Mouse (Mus musculus) midbrain, embryonic 15.5 days (tissue): Measurements from ENCODE around the gene Gm38431. TPM values are rescaled to one million over a fixed set of nuclear protein-coding genes. Genes with fewer than 3 reads are reported as not detected.
A peak's percentile ranks its signal among the peaks of the same experiment; 100 is the strongest.

Experiments used
- ATAC-seq: fragments of 200-750 bp; cut with Nextera tagmentation; replicated peaks from 2 replicates; pipeline ENCODE4 v1.8.0; 2017; ENCODE audit warnings: moderate TSS enrichment
- H3K27ac ChIP-seq: fragments of 300-500 bp; sonication (generic); 2 replicates; pipeline ENCODE4 v1.5.1; 2015; ENCODE audit warnings: mild to moderate bottlenecking, inconsistent platforms
- H3K27me3 ChIP-seq: fragments of 300-500 bp; sonication (generic); replicated peaks from 2 replicates; pipeline ENCODE4 v1.6.1; 2015; ENCODE audit warnings: inconsistent platforms
- H3K36me3 ChIP-seq: fragments of 300-500 bp; sonication (generic); replicated peaks from 2 replicates; pipeline ENCODE4 v1.6.1; 2015; ENCODE audit warnings: inconsistent platforms
- H3K4me1 ChIP-seq: fragments of 300-500 bp; sonication (generic); 2 replicates; pipeline ENCODE4 v1.6.1; 2015; ENCODE audit warnings: inconsistent platforms
- H3K4me2 ChIP-seq: fragments of 300-500 bp; sonication (generic); 2 replicates; pipeline ENCODE4 v1.6.1; 2015; ENCODE audit warnings: inconsistent platforms, mild to moderate bottlenecking, moderate library complexity
- H3K4me3 ChIP-seq: fragments of 300-500 bp; sonication (generic); 2 replicates; pipeline ENCODE4 v1.5.1; 2015; ENCODE audit warnings: mild to moderate bottlenecking, inconsistent platforms
- H3K9ac ChIP-seq: fragments of 300-500 bp; sonication (generic); 2 replicates; pipeline ENCODE4 v1.6.1; 2015; ENCODE audit warnings: mild to moderate bottlenecking, inconsistent platforms
- H3K9me3 ChIP-seq: fragments of 300-500 bp; sonication (generic); 2 replicates; pipeline ENCODE4 v1.6.1; 2016; ENCODE audit warnings: inconsistent platforms
- WGBS: fragments of 180-500 bp; shearing (Covaris S2); methylation state at CpG from one replicate; pipeline ENCODE4 v1.1.7; 2015; ENCODE audit warnings: mixed read lengths; 5-methylcytosine and 5-hydroxymethylcytosine counted together
- polyA plus RNA-seq: library from polyadenylated mRNA; unstranded; fragments of >200 nt; fragmentation: Nextera tagmentation; extraction: Ambion mirVana; gene quantifications from 2 replicates; pipeline ENCODE4 v1.2.1, GENCODE M21; 2015

Gm38431 gene
- polyA plus RNA-seq, 1 experiment from 2014 or later, result 2.2 TPM

DNA sequence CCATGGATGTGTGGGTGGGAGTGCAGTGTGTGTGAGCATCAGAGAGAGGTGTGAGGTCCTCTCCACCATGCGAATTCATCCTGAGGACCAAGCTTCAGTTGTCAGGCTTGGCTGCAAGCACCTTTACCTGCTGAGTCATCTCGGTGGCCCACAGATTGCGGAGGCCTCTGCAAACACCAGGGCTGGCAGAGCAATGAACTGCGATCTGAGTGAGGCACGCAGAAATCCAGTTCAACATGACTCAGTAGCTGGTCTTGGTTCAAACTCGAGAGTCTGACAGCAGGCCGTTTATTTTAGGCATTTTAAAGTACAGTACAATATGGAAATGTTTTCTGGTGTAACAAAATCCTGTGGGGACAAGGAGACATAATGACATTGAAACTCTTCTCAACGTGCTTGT is 6.0 kb upstream of the Gm38431 start:
- ATAC-seq, result no peak

DNA sequence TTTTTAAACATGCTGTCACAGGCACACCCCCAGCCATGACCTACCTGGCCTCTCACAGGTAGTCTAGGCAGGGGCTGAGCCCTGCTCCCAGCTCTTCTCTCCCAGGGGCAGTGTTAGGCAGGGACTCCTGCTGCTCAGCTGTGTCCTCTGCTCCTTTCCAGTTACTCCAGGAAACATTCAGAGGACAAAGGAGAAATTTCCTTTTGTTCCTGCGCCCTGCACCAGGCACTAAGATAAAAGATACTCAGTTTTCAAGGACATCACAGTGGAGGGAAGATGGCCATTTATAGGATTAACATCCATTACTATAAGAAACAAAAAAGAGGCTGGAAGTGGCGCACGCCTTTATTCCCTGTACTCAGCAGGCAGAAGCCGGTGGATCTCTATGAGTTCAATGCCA is 4.2 kb upstream of the Gm38431 start:
- Histone ChIP-seq H3K36me3 (no peaks in the 10 kb centered on the region), H3K9ac (no peak overlapping the region; the same call in 1 of the 2 replicates), H3K9me3 (no peaks in the 10 kb centered on the region), H3K4me3 (no peak overlapping the region), H3K4me1 (peaks cover 3% of the 10 kb centered on the region), H3K27me3 (no peaks in the 10 kb centered on the region), H3K27ac (no peak overlapping the region), H3K4me2 (no peak overlapping the region)
- ATAC-seq, result no peak
- WGBS, result 55% methylated on average over 4 of the region's 4 CpGs

More for the DNA sequence above, 6.0 kb upstream of the Gm38431 start:
- no peak overlapping the region for H3K4me2 ChIP-seq
- H3K27ac ChIP-seq, result no peak overlapping the region
- no peak overlapping the region for H3K4me3 ChIP-seq
- 86% methylated on average over 8 of the region's 8 CpGs for WGBS
- H3K27me3 ChIP-seq, result no peaks in the 10 kb centered on the region
- H3K36me3 ChIP-seq, result no peaks in the 10 kb centered on the region
- no peak overlapping the region for H3K9ac ChIP-seq
- no peaks in the 10 kb centered on the region for H3K4me1 ChIP-seq
- H3K9me3 ChIP-seq, result no peaks in the 10 kb centered on the region

DNA sequence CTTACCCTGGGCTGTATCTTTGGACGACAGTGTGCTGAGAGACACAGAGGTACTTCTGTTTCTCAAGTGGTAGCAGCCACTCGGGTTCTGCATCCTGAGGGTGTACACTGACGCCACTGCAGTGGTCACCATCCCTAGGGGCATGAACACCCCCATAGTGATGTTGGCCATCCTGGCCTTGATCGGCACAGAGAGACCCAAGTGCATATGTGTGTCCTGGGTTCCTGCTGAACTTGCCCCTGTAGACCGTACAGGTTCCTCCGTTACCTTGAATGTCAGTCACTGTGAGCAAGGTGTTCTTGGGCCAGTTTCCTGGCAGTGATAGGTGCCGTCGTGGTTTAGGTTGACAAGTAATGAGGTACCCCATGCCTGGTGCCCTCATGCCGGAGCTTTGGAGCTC is 1.6 kb upstream of the Gm38431 start:
- Histone ChIP-seq H3K4me3 (no peak overlapping the region), H3K4me2 (no peak overlapping the region), H3K4me1 (peaks cover 21% of the 10 kb centered on the region), H3K27ac (no peak overlapping the region), H3K36me3 (peaks cover 6% of the 10 kb centered on the region; the same call in 1 of the 2 replicates), H3K9me3 (no peaks in the 10 kb centered on the region), H3K9ac (no peak overlapping the region), H3K27me3 (no peaks in the 10 kb centered on the region)
- 92% methylated on average over 9 of the region's 9 CpGs for WGBS
- no peak for ATAC-seq

DNA sequence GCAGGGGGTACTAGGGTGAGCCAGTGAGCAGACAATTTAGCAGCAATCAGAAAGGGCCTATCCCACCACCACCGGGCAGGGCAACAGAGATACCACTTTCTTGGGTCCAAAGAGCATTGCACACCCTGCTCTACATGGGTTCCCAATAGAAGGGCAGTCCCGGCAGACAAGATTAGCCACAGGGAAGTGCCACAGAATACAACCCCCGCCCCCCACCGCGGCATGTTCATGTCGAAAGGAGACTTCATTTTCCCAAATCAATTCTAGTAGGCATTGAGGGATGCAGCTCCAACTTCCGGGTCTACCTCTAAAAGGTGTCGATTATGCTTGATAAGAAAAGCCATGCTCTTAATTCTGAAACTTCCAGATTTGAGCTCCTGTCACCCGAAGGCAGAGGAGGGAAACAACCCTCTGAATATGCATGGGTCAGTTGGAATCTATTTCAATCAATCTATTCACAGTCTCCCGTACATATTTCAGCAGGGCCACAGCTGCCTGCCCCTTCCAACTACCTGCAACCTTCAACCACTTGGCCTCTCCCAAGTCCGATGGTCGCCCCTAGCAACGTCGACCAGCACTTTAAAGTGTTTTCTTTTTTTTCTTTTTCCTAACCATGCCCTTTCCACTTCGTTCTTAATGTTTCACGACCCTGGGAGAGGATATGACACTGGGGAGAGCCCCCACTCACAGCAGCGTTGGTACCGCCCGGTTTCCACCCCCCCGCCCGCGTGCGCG is 658 bp downstream of the Gm38431 start:
- peak overlapping the region; percentile 67 for H3K9ac ChIP-seq
- H3K4me3 ChIP-seq, result peak overlapping the region; percentile 78
- peak overlapping the region; percentile 95 for H3K27ac ChIP-seq
- peak overlapping the region; percentile 89 for H3K4me2 ChIP-seq
- H3K4me1 ChIP-seq, result peaks cover 25% of the 10 kb centered on the region
- H3K9me3 ChIP-seq, result no peaks in the 10 kb centered on the region
- peak; percentile 46 for ATAC-seq
- 3% methylated on average over 24 of the region's 24 CpGs for WGBS
- H3K27me3 ChIP-seq, result no peaks in the 10 kb centered on the region
- H3K36me3 ChIP-seq, result peaks cover 21% of the 10 kb centered on the region

DNA sequence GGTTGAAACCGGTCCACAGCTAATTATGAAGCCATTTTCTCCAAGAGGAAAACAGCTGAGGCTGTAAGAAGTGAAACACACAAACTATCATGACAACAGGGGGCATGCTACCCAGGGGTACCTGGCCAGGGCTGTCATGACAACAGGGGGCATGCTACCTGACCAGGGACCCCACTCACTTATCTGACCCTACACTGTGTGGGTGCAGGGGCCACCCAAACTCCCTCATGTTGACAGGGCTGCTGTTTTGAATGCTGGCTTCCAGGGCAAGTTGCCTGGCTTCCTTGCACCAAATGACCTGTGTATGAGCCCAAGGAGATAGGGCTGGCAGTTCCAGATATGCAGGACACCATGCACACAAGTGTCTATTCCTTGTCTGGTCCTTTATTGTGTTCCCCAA is 1.3 kb downstream of the Gm38431 start:
- Histone ChIP-seq H3K9me3 (no peaks in the 10 kb centered on the region), H3K9ac (peak overlapping the region; percentile 67), H3K36me3 (peaks cover 27% of the 10 kb centered on the region), H3K4me1 (peaks cover 25% of the 10 kb centered on the region), H3K4me3 (peak overlapping the region; percentile 78), H3K4me2 (peak overlapping the region; percentile 89), H3K27me3 (no peaks in the 10 kb centered on the region), H3K27ac (no peak overlapping the region)
- ATAC-seq, result no peak
- WGBS, result 96% methylated on average over 1 of the region's 1 CpGs

DNA sequence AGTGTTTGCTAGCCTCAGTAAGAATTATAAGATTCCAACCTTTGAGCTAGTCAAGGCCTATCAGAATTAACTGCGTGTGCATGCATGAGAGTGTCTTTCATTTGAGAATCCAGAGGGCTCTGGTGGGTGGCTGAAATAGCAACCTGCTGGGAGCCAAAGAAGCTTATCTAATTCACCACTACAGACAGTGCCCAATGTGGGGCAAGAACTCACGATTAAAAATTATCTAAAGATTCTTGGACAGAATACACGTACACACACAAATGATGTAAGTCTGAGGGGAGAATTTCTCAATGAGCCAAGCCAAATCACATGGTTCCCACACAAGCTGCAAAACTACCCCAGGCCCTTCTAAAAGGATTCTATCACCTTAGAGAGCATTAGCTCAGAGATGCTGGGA is 8.5 kb downstream of the Gm38431 start:
- H3K4me3 ChIP-seq, result no peak overlapping the region
- no peak overlapping the region for H3K4me2 ChIP-seq
- H3K4me1 ChIP-seq, result 0 out of 2 replicates have a peak, but pooled peaks cover 4% of the 10 kb centered on the region
- H3K36me3 ChIP-seq, result peaks cover 66% of the 10 kb centered on the region
- ATAC-seq, result no peak
- WGBS, result 70% methylated on average over 3 of the region's 3 CpGs
- H3K27ac ChIP-seq, result no peak overlapping the region
- H3K27me3 ChIP-seq, result no peaks in the 10 kb centered on the region
- no peak overlapping the region for H3K9ac ChIP-seq
- H3K9me3 ChIP-seq, result no peaks in the 10 kb centered on the region

DNA sequence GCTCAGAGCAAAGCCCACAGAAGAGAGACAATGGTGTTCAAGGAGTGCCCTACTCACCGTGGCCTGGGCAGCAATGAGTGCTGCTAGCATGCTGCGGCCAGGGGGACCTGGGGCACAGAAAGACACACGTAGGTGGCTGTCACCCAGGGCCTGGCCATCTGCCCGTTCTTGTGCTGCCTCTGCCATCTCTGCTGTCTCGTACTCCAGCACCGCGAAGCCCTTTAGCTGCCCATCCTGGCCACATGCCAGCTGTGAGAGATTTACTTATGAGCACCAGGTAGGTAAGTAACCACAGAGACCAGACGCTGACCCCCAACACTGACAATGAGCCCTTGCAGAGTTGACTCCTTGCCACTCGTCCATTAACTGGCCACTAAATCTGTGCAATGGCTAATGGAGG is 10.7 kb downstream of the Gm38431 start:
- Histone ChIP-seq H3K4me3 (no peak overlapping the region), H3K9ac (no peak overlapping the region), H3K9me3 (no peaks in the 10 kb centered on the region), H3K4me2 (no peak overlapping the region), H3K36me3 (peaks cover 68% of the 10 kb centered on the region), H3K4me1 (no peaks in the 10 kb centered on the region), H3K27me3 (no peaks in the 10 kb centered on the region), H3K27ac (no peak overlapping the region)
- ATAC-seq, result no peak
- 87% methylated on average over 9 of the region's 9 CpGs for WGBS

DNA sequence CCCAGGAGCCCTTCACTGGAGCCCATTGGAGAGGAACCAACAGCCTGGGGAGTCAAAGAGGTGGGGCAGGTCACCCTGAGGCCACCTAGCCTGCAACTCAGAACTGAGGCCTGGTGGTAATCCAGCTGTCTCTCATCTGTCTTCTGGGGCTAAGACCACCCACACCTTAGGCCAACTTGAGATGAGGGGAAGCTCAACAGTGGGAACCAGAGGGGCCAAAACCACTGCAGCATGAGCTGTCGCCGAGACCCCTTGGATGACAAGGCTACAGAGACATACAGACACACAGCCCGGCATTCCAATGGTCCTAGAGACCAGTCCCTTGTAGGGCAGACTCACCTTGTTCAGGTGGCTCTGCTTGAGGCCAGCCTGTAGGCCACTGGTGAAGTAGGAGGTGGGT is 16.2 kb downstream of the Gm38431 start:
- ATAC-seq, result no peak
- 91% methylated on average over 3 of the region's 3 CpGs for WGBS
- no peaks in the 10 kb centered on the region for H3K9me3 ChIP-seq
- no peaks in the 10 kb centered on the region for H3K27me3 ChIP-seq
- H3K4me1 ChIP-seq, result peaks cover 22% of the 10 kb centered on the region
- H3K4me3 ChIP-seq, result no peak overlapping the region
- H3K4me2 ChIP-seq, result no peak overlapping the region
- peaks cover 39% of the 10 kb centered on the region for H3K36me3 ChIP-seq
- H3K27ac ChIP-seq, result no peak overlapping the region
- no peak overlapping the region for H3K9ac ChIP-seq

DNA sequence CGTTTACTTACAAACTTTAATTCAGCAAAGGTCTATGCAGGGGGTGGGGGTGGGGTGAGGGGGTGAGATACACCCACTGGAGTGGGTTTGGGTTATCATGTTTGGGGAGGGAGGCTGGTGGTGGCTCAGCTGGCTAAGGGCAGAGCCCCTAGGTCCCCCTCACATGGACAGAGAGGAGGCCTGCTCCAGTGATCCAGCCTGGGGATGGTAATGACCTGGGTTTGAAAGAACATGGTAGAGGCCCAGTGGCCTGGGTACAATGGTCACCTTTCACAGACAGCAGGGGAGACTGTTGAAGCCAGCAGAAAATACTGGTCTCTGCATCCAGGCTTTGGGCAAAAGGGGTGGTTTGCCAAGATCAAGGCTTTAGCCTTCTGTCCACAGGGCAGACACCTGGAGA is 17.6 kb downstream of the Gm38431 start:
- peaks cover 22% of the 10 kb centered on the region for H3K4me1 ChIP-seq
- no peak for ATAC-seq
- H3K9me3 ChIP-seq, result no peaks in the 10 kb centered on the region
- peaks cover 25% of the 10 kb centered on the region for H3K36me3 ChIP-seq
- 0 out of 2 replicates have a peak overlapping the region, but pooled peaks have one; percentile 65 for H3K27ac ChIP-seq
- no peak overlapping the region for H3K9ac ChIP-seq
- 88% methylated on average over 1 of the region's 1 CpGs for WGBS
- H3K27me3 ChIP-seq, result no peaks in the 10 kb centered on the region
- no peak overlapping the region for H3K4me3 ChIP-seq
- H3K4me2 ChIP-seq, result no peak overlapping the region

DNA sequence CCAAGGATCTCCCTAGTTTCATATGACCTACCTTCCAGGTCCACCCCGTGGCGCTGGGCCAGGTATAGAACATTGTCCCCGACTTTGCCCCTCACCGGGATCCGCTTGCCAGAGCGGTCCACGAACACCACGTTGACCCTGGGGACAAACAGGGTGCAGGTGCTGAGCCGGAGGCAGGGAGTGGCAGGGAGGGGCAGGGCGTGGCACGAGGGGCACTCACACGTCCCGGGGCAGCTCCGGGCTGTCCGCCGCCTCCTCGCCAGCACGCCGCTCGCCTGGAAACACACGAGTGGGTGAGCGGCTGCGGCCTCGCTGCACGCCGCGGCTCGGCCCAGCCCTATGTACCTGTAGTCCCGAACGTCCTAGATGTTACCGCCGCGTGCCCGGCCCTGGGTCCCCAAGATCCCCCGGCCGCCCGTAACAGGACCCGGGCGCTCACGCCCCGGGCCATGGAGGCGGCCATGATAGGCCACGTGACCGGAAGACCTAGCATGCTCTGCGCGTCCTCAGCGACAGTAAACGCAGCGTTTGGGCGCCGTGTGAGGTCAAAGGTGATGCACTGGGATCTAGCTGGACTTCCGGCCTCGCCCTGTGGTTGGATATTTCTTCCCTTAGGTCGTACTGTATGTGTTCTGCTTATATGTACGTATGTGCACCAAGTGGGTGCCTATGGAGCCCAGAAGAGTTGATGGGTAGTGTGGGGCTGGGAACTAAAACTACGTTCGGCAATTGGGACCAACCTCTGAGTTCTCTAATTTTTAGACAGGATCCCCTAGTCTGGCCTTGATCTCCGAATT is 18.6 kb downstream of the Gm38431 start, which contains the start of the genes Gm49373 and Fdx1l:
Gene Gm49373 (minus strand): TSS at position 53 of the 797 bp plus-strand sequence.
Gene Fdx1l (minus strand): TSS at position 571 of the 797 bp plus-strand sequence.
- Histone ChIP-seq H3K9ac (peak within 1 kb of the TSS; percentile 73), H3K27ac (peak within 1 kb of the TSS; percentile 65), H3K27me3 (no peaks in the 10 kb centered on the region), H3K4me2 (peak within 1 kb of the TSS; percentile 84), H3K9me3 (no peaks in the 10 kb centered on the region), H3K4me3 (peak within 1 kb of the TSS; percentile 75), H3K36me3 (peaks cover 19% of the 10 kb centered on the region), H3K4me1 (peaks cover 22% of the 10 kb centered on the region)
- 3% methylated on average over 58 of the region's 58 CpGs for WGBS
- ATAC-seq, result peak; percentile 95

DNA sequence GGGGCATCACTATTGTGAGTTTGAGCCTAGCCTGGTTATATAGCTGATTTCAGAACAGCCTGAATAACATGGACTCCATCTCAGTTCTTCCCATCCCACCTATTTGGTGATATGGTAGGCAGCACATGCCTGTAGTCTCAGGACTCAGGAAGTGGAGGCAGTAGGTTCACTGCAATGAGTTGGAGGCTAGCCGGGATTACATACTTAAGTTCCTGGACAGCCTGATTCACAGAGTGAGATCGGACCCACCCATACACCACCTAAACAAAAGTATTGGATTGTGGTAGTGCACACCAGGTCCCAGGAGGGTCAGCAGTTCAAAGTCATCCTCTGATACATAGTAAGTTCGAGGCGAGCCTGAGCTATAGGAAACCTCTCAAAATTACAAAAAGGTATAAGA is 19.2 kb downstream of the Gm38431 start:
- Histone ChIP-seq H3K9ac (peak overlapping the region; percentile 73), H3K27ac (no peak overlapping the region), H3K4me1 (peaks cover 22% of the 10 kb centered on the region), H3K9me3 (no peaks in the 10 kb centered on the region), H3K4me2 (peak overlapping the region; percentile 84), H3K4me3 (peak overlapping the region; percentile 75), H3K36me3 (peaks cover 18% of the 10 kb centered on the region), H3K27me3 (no peaks in the 10 kb centered on the region)
- peak; percentile 29 for ATAC-seq
- 22% methylated on average over 4 of the region's 4 CpGs for WGBS

DNA sequence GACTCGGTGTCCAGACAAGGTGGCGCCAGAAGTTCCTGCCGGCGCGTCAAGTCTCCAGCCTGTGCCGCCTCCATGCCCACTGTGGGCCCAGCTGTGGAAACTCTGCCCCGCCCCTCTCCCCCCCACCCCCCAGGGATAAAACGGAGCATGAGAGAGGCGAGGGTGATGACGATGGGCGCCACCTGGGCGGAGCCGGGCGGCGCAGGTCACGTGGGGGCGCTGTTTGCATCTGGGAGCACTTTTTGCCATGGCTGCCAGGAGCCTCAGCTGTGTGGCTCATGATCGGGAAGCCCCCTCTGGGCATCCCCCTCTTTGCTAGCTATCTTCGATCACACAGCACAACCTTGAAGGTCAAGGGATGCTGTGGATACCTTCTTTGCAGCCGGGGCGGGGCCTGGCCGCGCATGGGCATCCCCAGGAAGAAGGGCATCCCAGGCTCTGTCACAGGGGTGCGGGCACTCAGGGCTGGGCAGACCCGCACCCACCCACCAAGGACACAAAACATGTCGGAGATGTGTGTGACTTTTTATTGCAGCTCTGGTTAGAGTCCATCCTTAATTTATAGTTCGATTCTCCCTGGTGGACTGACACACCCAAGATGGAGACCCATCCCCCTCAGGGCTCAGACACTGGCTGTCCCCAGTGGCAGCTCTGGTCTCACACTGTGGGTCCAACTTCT is 24.7 kb downstream of the Gm38431 start, which contains the start of gene Zglp1:
Gene Zglp1 (minus strand): TSS at position 88 of the 679 bp plus-strand sequence.
- Histone ChIP-seq H3K4me3 (no peak within 1 kb of the TSS), H3K36me3 (peaks cover 24% of the 10 kb centered on the region), H3K27me3 (no peaks in the 10 kb centered on the region), H3K4me2 (no peak within 1 kb of the TSS), H3K9ac (no peak within 1 kb of the TSS), H3K9me3 (no peaks in the 10 kb centered on the region), H3K4me1 (peaks cover 7% of the 10 kb centered on the region), H3K27ac (no peak within 1 kb of the TSS)
- ATAC-seq, result 0 out of 2 replicates have a peak, but pooled peaks have one; percentile 53
- WGBS, result 90% methylated on average over 27 of the region's 27 CpGs
